8 mouse cellular contexts compared by ENCODE assay signal in the genomic region with DNA sequence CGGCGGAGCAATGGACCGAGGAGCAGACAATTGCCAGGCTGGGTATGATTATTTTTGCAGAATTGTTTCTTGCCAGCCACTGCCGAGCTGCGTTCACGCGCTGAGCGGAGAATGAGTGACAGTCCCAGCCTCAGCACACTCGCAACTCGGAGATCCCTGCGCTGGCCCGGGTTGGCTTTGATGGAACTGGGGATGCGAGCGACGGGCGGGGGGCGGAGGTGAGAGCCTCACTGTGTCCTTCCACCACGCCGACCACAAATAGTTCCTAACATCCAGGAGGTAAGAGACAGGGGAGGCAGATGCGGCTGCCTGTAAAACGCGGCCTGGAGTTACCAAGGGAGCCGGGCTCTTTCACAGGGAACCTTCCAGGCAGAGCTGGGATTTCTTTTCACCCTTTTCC. TPM values are rescaled to one million over a fixed set of nuclear protein-coding genes. Genes with fewer than 3 reads are reported as not detected.
A peak's percentile ranks its signal among the peaks of the same experiment; 100 is the strongest.
DNase-seq lines count a peak whose midpoint lies in the region; ATAC-seq and TF ChIP-seq lines count a peak whose summit lies in the region.

Gene Ncam1, minus strand, starts transcription at position 120 of the 400 bp plus-strand sequence.

- peak within 1 kb of the TSS; percentile 22; the same call in 1 of the 2 replicates for H3K9ac ChIP-seq in ES-Bruce4 (ENCODE audit: low read depth, poor library complexity, severe bottlenecking)
- peak within 1 kb of the TSS; percentile 98 for H3K9ac ChIP-seq in forebrain, embryonic 13.5 days
- peak within 1 kb of the TSS; percentile 84 for H3K9ac ChIP-seq in heart, embryonic 16.5 days (ENCODE audit: low read length)
- H3K9ac ChIP-seq in liver, embryonic 11.5 days (ENCODE audit: low read depth, low read length): peak within 1 kb of the TSS; percentile 25
- peak within 1 kb of the TSS; percentile 93 for H3K9ac ChIP-seq in neural tube, embryonic 11.5 days (ENCODE audit: low read length)

- no peak within 1 kb of the TSS for H3K27ac ChIP-seq in ES-Bruce4 (ENCODE audit: insufficient read depth, low read length)
- H3K27ac ChIP-seq in forebrain, embryonic 13.5 days: peak within 1 kb of the TSS; percentile 95
- H3K27ac ChIP-seq in heart, embryonic 16.5 days (ENCODE audit: low read length): peak within 1 kb of the TSS; percentile 82
- peak within 1 kb of the TSS; percentile 43; the same call in 1 of the 2 replicates for H3K27ac ChIP-seq in liver, embryonic 11.5 days (ENCODE audit: low read depth, low read length)
- peak within 1 kb of the TSS; percentile 85 for H3K27ac ChIP-seq in neural tube, embryonic 11.5 days (ENCODE audit: low read depth, low read length)

- TF ChIP-seq CTCF in ES-Bruce4 (IDR thresholded peaks at IDR 0.05; ENCODE audit: low read depth, low read length): no peak

- ATAC-seq in forebrain, embryonic 13.5 days: peak; percentile 85
- ATAC-seq in heart, embryonic 16.5 days (replicated peaks; ENCODE audit: extremely low read depth, insufficient read depth, low FRiP score): peak; percentile 74
- ATAC-seq in liver, embryonic 11.5 days (replicated peaks; ENCODE audit: low FRiP score): peak; percentile 49; the same call in 1 of the 2 replicates
- ATAC-seq in neural tube, embryonic 11.5 days (ENCODE audit: insufficient read depth, low FRiP score, low TSS enrichment): peak; percentile 60

- peak within 1 kb of the TSS; percentile 87 for H3K4me3 ChIP-seq in ES-Bruce4 (ENCODE audit: low read depth, low read length)
- peak within 1 kb of the TSS; percentile 93 for H3K4me3 ChIP-seq in forebrain, embryonic 13.5 days
- H3K4me3 ChIP-seq in heart, embryonic 16.5 days (ENCODE audit: low read length): peak within 1 kb of the TSS; percentile 81
- peak within 1 kb of the TSS; percentile 60 for H3K4me3 ChIP-seq in liver, embryonic 11.5 days (ENCODE audit: low read depth, low read length)
- H3K4me3 ChIP-seq in neural tube, embryonic 11.5 days (ENCODE audit: low read depth, low read length): peak within 1 kb of the TSS; percentile 95

- H3K27me3 ChIP-seq in ES-Bruce4 (ENCODE audit: control insufficient read depth, insufficient read depth, low read length, poor library complexity, severe bottlenecking): peaks cover 2% of the 10 kb centered on the region; the same call in 1 of the 2 replicates
- 0 out of 2 replicates have a peak, but pooled peaks cover 7% of the 10 kb centered on the region for H3K27me3 ChIP-seq in forebrain, embryonic 13.5 days
- H3K27me3 ChIP-seq in heart, embryonic 16.5 days (ENCODE audit: control insufficient read depth, insufficient read depth, low read length): no peaks in the 10 kb centered on the region
- peaks cover 37% of the 10 kb centered on the region for H3K27me3 ChIP-seq in liver, embryonic 11.5 days (replicated peaks; ENCODE audit: control insufficient read depth, insufficient read depth, low read length)
- H3K27me3 ChIP-seq in neural tube, embryonic 11.5 days (ENCODE audit: control insufficient read depth, insufficient read depth, low read length): no peaks in the 10 kb centered on the region

- peak; percentile 85; the same call in 1 of the 2 replicates for TF ChIP-seq EP300 in ES-Bruce4 (IDR thresholded peaks at IDR 0.05; ENCODE audit: insufficient read depth, low read depth, low read length)

- H3K4me1 ChIP-seq in ES-Bruce4 (ENCODE audit: control insufficient read depth, insufficient read depth, low read length): no peaks in the 10 kb centered on the region
- H3K4me1 ChIP-seq in forebrain, embryonic 13.5 days: peaks cover 25% of the 10 kb centered on the region
- peaks cover 32% of the 10 kb centered on the region for H3K4me1 ChIP-seq in heart, embryonic 16.5 days (ENCODE audit: control insufficient read depth, insufficient read depth, low read length)
- peaks cover 4% of the 10 kb centered on the region for H3K4me1 ChIP-seq in liver, embryonic 11.5 days (replicated peaks; ENCODE audit: control insufficient read depth, insufficient read depth, low read length)
- H3K4me1 ChIP-seq in neural tube, embryonic 11.5 days (ENCODE audit: control insufficient read depth, insufficient read depth, low read length): peaks cover 6% of the 10 kb centered on the region

- DNase-seq in c-Kit-positive CD71-negative TER-119-negative erythroid progenitor cells, embryonic 14.5 days (ENCODE audit: low read depth): peak; percentile 60
- peak; percentile 93 for DNase-seq in kidney, postnatal 14 days
- DNase-seq in liver, embryonic 11.5 days (ENCODE audit: low spot score): peak; percentile 81
- DNase-seq in neural tube, embryonic 11.5 days (ENCODE audit: low spot score): peak; percentile 99
- DNase-seq in thymus, adult 18-20 months: peak; percentile 66 to 74

- no peaks in the 10 kb centered on the region for H3K36me3 ChIP-seq in ES-Bruce4 (ENCODE audit: control insufficient read depth, insufficient read depth, low read length, poor library complexity, severe bottlenecking)
- no peaks in the 10 kb centered on the region for H3K36me3 ChIP-seq in forebrain, embryonic 13.5 days (ENCODE audit: poor library complexity, severe bottlenecking)
- no peaks in the 10 kb centered on the region for H3K36me3 ChIP-seq in heart, embryonic 16.5 days (ENCODE audit: control insufficient read depth, insufficient read depth)
- no peaks in the 10 kb centered on the region for H3K36me3 ChIP-seq in liver, embryonic 11.5 days (ENCODE audit: control insufficient read depth, insufficient read depth, low read length)
- no peaks in the 10 kb centered on the region for H3K36me3 ChIP-seq in neural tube, embryonic 11.5 days (ENCODE audit: control insufficient read depth, insufficient read depth, low read length)

- no peaks in the 10 kb centered on the region for H3K9me3 ChIP-seq in ES-Bruce4 (replicated peaks; ENCODE audit: control insufficient read depth, insufficient read depth, low read length, poor library complexity, severe bottlenecking)
- H3K9me3 ChIP-seq in forebrain, embryonic 13.5 days (replicated peaks): no peaks in the 10 kb centered on the region
- H3K9me3 ChIP-seq in heart, embryonic 16.5 days (replicated peaks; ENCODE audit: control insufficient read depth, low read length): no peaks in the 10 kb centered on the region
- H3K9me3 ChIP-seq in liver, embryonic 11.5 days (ENCODE audit: control insufficient read depth, low read length): no peaks in the 10 kb centered on the region
- no peaks in the 10 kb centered on the region for H3K9me3 ChIP-seq in neural tube, embryonic 11.5 days (ENCODE audit: control insufficient read depth, low read length)

- H3K4me2 ChIP-seq in forebrain, embryonic 13.5 days: peak within 1 kb of the TSS; percentile 86
- H3K4me2 ChIP-seq in heart, embryonic 16.5 days (ENCODE audit: low read depth, low read length): peak within 1 kb of the TSS; percentile 83
- H3K4me2 ChIP-seq in liver, embryonic 11.5 days: peak within 1 kb of the TSS; percentile 68
- peak within 1 kb of the TSS; percentile 84 for H3K4me2 ChIP-seq in neural tube, embryonic 11.5 days (ENCODE audit: low read depth)

- no peak for TF ChIP-seq POLR2A in ES-Bruce4 (IDR thresholded peaks at IDR 0.05; ENCODE audit: insufficient read depth, low read length)

- 0% methylated on average over 23 of the region's 23 CpGs for WGBS in forebrain, embryonic 13.5 days
- WGBS in heart, embryonic 16.5 days: under 1% methylated on average over 23 of the region's 23 CpGs
- WGBS in liver, embryonic 11.5 days: under 1% methylated on average over 23 of the region's 23 CpGs
- 0% methylated on average over 23 of the region's 23 CpGs for WGBS in neural tube, embryonic 11.5 days

RNA-seq across cellular contexts. Expression of gene Ncam1, which starts in this region (rescaled TPM):
- polyA plus RNA-seq in ES-Bruce4 (2011; ENCODE audit: insufficient read depth, insufficient read length, low read depth, missing spikeins): 6.4 and 7.2 TPM in 2 replicates
- polyA plus RNA-seq in forebrain, embryonic 13.5 days (2015; fragmentation: Nextera tagmentation; extraction: Ambion mirVana): 217 and 226 TPM in 2 replicates
- 148 and 153 TPM in 2 replicates for polyA plus RNA-seq in heart, embryonic 16.5 days (2015; fragmentation: Nextera tagmentation; extraction: Ambion mirVana)
- polyA plus RNA-seq in liver, embryonic 11.5 days (2014; fragmentation: Nextera tagmentation; extraction: Ambion mirVana): 20.1 and 20.7 TPM in 2 replicates
- 163 and 193 TPM in 2 replicates for polyA plus RNA-seq in neural tube, embryonic 11.5 days (2014; fragmentation: Nextera tagmentation; extraction: Ambion mirVana)

Comparison
In these comparisons a context has a peak if more than half of its experiments do, and no peak if none do; other contexts are left out.
1. H3K9ac ChIP-seq: peak in every context shown above with its lines; median percentile 98 in forebrain, embryonic 13.5 days; 93 in neural tube, embryonic 11.5 days; 84 in heart, embryonic 16.5 days; 25 in liver, embryonic 11.5 days; 22 in ES-Bruce4.